Mouse (Mus musculus): ENCODE data around the gene 1810010H24Rik.

- TF ChIP-seq POLR2A (IDR thresholded peaks at IDR 0.05; ENCODE audit: borderline replicate concordance, control insufficient read depth, low read depth, low read length) (no peak), CTCF (IDR thresholded peaks at IDR 0.05; ENCODE audit: control insufficient read depth, insufficient read depth, low read length) (no peak)
These were observed 13.9 kb downstream of the 1810010H24Rik start for GRCm38 (mm10) chr11:107039417-107039816.

Data from bone marrow, adult 2 months (tissue).